8 mouse cellular contexts compared by ENCODE assay signal in genomic region chr2:177956734-177957133, GRCm38 (mm10). TPM values are rescaled to one million over a fixed set of nuclear protein-coding genes. Genes with fewer than 3 reads are reported as not detected.
A peak's percentile ranks its signal among the peaks of the same experiment; 100 is the strongest.
DNase-seq lines count a peak whose midpoint lies in the region; ATAC-seq and TF ChIP-seq lines count a peak whose summit lies in the region.
"Not testable (repeated sequence)": the region's sequence is repeated elsewhere in the genome, so short reads cannot be mapped to it uniquely, and the experiment has no call there.

No protein-coding gene starts in this region.

- not testable (repeated sequence) for H3K36me3 ChIP-seq in forebrain, embryonic 14.5 days (ENCODE audit: control insufficient read depth, insufficient read depth, low read length); hindbrain, embryonic 10.5 days; midbrain, embryonic 12.5 days; small intestine, adult 2 months (ENCODE audit: control insufficient read depth, insufficient read depth, low read length)

- H3K27ac ChIP-seq in forebrain, embryonic 14.5 days (ENCODE audit: low read depth, low read length); midbrain, embryonic 12.5 days (replicated peaks); small intestine, adult 2 months (ENCODE audit: insufficient read depth, low read depth, low read length): not testable (repeated sequence)
- H3K27ac ChIP-seq in hindbrain, embryonic 10.5 days: peak overlapping the region; percentile 69

- not testable (repeated sequence) for H3K9me3 ChIP-seq in forebrain, embryonic 14.5 days (replicated peaks; ENCODE audit: control insufficient read depth, low read length); hindbrain, embryonic 10.5 days; midbrain, embryonic 12.5 days

- not testable (repeated sequence) for H3K27me3 ChIP-seq in forebrain, embryonic 14.5 days (replicated peaks; ENCODE audit: control insufficient read depth, insufficient read depth, low read length); hindbrain, embryonic 10.5 days (ENCODE audit: insufficient read depth, poor library complexity, severe bottlenecking); midbrain, embryonic 12.5 days; small intestine, adult 2 months (ENCODE audit: control insufficient read depth, insufficient read depth, low read length)

- TF ChIP-seq CTCF in small intestine, adult 2 months (IDR thresholded peaks at IDR 0.05; ENCODE audit: extremely low read depth, insufficient read length, insufficient replicate concordance, low read depth, low read length): not testable (repeated sequence)

- H3K9ac ChIP-seq in forebrain, embryonic 14.5 days (ENCODE audit: low read length): not testable (repeated sequence)
- H3K9ac ChIP-seq in midbrain, embryonic 12.5 days (replicated peaks): peak overlapping the region; percentile 49

- DNase-seq in CD4-positive helper T cell, adult 2 months (ENCODE audit: low read depth, low spot score): peak; percentile 1
- peak; percentile 51 for DNase-seq in cerebellum, adult 11-12 months
- DNase-seq in forebrain, embryonic 14.5 days (ENCODE audit: low spot score): not testable (repeated sequence)
- peak; percentile 1 for DNase-seq in hindbrain, embryonic 10.5 days (ENCODE audit: low spot score)
- peak; percentile 38 to 60 for DNase-seq in kidney, postnatal 4 days
- DNase-seq in liver: peak; percentile 1

- not testable (repeated sequence) for ATAC-seq in forebrain, embryonic 14.5 days; midbrain, embryonic 12.5 days (ENCODE audit: low FRiP score, low read depth)

- under 1% methylated on average over 13 of the region's 18 CpGs for WGBS in forebrain, embryonic 14.5 days
- WGBS in hindbrain, embryonic 10.5 days: 1% methylated on average over 18 of the region's 18 CpGs
- WGBS in midbrain, embryonic 12.5 days: 1% methylated on average over 17 of the region's 18 CpGs
- under 1% methylated on average over 18 of the region's 18 CpGs for WGBS in small intestine, adult 2 months

- H3K4me1 ChIP-seq in forebrain, embryonic 14.5 days (ENCODE audit: control insufficient read depth, insufficient read depth, low read length); hindbrain, embryonic 10.5 days (replicated peaks); midbrain, embryonic 12.5 days; small intestine, adult 2 months (ENCODE audit: control insufficient read depth, insufficient read depth, insufficient read length, low read length): not testable (repeated sequence)

- not testable (repeated sequence) for TF ChIP-seq POLR2A in small intestine, adult 2 months (IDR thresholded peaks at IDR 0.05; ENCODE audit: low read depth, low read length)

- peak overlapping the region; percentile 36; the same call in 1 of the 2 replicates for H3K4me2 ChIP-seq in forebrain, embryonic 14.5 days (ENCODE audit: low read length)
- H3K4me2 ChIP-seq in midbrain, embryonic 12.5 days (replicated peaks): peak overlapping the region; percentile 48

- peak overlapping the region; percentile 35 for H3K4me3 ChIP-seq in forebrain, embryonic 14.5 days (ENCODE audit: low read depth, low read length)
- H3K4me3 ChIP-seq in hindbrain, embryonic 10.5 days: peak overlapping the region; percentile 55
- H3K4me3 ChIP-seq in midbrain, embryonic 12.5 days: peak overlapping the region; percentile 49
- peak overlapping the region; percentile 71 for H3K4me3 ChIP-seq in small intestine, adult 2 months (ENCODE audit: low read depth, low read length)

RNA-seq across cellular contexts. Expression of gene Gm14326, which starts 0.4 kb away (rescaled TPM):
- polyA plus RNA-seq in forebrain, embryonic 14.5 days (2014; fragmentation: Nextera tagmentation; extraction: Ambion mirVana): 15.4 and 18.3 TPM in 2 replicates
- polyA plus RNA-seq in hindbrain, embryonic 10.5 days (2016; fragmentation: Nextera tagmentation; extraction: Ambion mirVana): 16.0 and 16.7 TPM in 2 replicates
- polyA plus RNA-seq in midbrain, embryonic 12.5 days (2016; fragmentation: Nextera tagmentation; extraction: Ambion mirVana): 14.4 and 15.8 TPM in 2 replicates
- polyA plus RNA-seq in small intestine, adult 2 months (2012; rRNA removed): 0.33 and 0.62 TPM in 2 replicates

RNA-seq across cellular contexts. Expression of gene Zfp972, which starts 31.3 kb away (rescaled TPM):
- polyA plus RNA-seq in forebrain, embryonic 14.5 days (2014; fragmentation: Nextera tagmentation; extraction: Ambion mirVana): not detected in 2 replicates
- polyA plus RNA-seq in hindbrain, embryonic 10.5 days (2016; fragmentation: Nextera tagmentation; extraction: Ambion mirVana): 0.73 TPM in 1 of 2 replicates, not detected in the other
- 0.82 TPM in 1 of 2 replicates, not detected in the other for polyA plus RNA-seq in midbrain, embryonic 12.5 days (2016; fragmentation: Nextera tagmentation; extraction: Ambion mirVana)
- polyA plus RNA-seq in small intestine, adult 2 months (2012; rRNA removed): not detected in 2 replicates

RNA-seq across cellular contexts. Expression of gene Gm14327, which starts 59.8 kb away (rescaled TPM):
- 0.84 and 2.4 TPM in 2 replicates for polyA plus RNA-seq in forebrain, embryonic 14.5 days (2014; fragmentation: Nextera tagmentation; extraction: Ambion mirVana)
- 2.1 TPM in 2 replicates for polyA plus RNA-seq in hindbrain, embryonic 10.5 days (2016; fragmentation: Nextera tagmentation; extraction: Ambion mirVana)
- polyA plus RNA-seq in midbrain, embryonic 12.5 days (2016; fragmentation: Nextera tagmentation; extraction: Ambion mirVana): 1.7 and 2.3 TPM in 2 replicates
- polyA plus RNA-seq in small intestine, adult 2 months (2012; rRNA removed): 0.16 TPM in 1 of 2 replicates, not detected in the other
